Mouse (Mus musculus) stomach, embryonic 14.5 days (tissue): ENCODE results near the gene Mmp19. TPM values are rescaled to one million over a fixed set of nuclear protein-coding genes. Genes with fewer than 3 reads are reported as not detected.
"Not testable (repeated sequence)": the region's sequence is repeated elsewhere in the genome, so short reads cannot be mapped to it uniquely, and the experiment has no call there.

ENCODE experiments used
- ATAC-seq: fragments of 200-750 bp; cut with Nextera tagmentation; 2 replicates; pipeline ENCODE4 v1.8.0; 2017; ENCODE audit warnings: low read depth, moderate TSS enrichment; ENCODE audit not compliant: insufficient number of reproducible peaks, insufficient read depth, low FRiP score
- H3K27ac ChIP-seq: fragments of 300-500 bp; sonication (generic); 2 replicates; pipeline ENCODE4 v1.5.1; 2014; ENCODE audit warnings: mild to moderate bottlenecking, low read length, moderate library complexity, mixed read lengths
- H3K27me3 ChIP-seq: fragments of 300-500 bp; sonication (generic); 2 replicates; pipeline ENCODE4 v1.6.1; 2014; ENCODE audit warnings: low read length, control low read depth, mixed read lengths; ENCODE audit not compliant: control insufficient read depth, insufficient read depth
- H3K36me3 ChIP-seq: fragments of 300-500 bp; sonication (generic); 2 replicates; pipeline ENCODE4 v1.6.1; 2014; ENCODE audit warnings: mild to moderate bottlenecking, control low read depth, low read length, moderate library complexity, mixed read lengths; ENCODE audit not compliant: control insufficient read depth, insufficient read depth
- H3K4me1 ChIP-seq: fragments of 300-500 bp; sonication (generic); 2 replicates; pipeline ENCODE4 v1.6.1; 2014; ENCODE audit warnings: low read length, control low read depth, mixed read lengths; ENCODE audit not compliant: control insufficient read depth, insufficient read depth
- H3K4me2 ChIP-seq: fragments of 300-500 bp; sonication (generic); replicated peaks from 2 replicates; pipeline ENCODE4 v1.6.1; 2014; ENCODE audit warnings: low read depth, low read length, control low read depth
- H3K4me3 ChIP-seq: fragments of 300-500 bp; sonication (generic); 2 replicates; pipeline ENCODE4 v1.5.1; 2014; ENCODE audit warnings: low read depth, low read length, control low read depth
- H3K9ac ChIP-seq: fragments of 300-500 bp; sonication (generic); replicated peaks from 2 replicates; pipeline ENCODE4 v1.6.1; 2014; ENCODE audit warnings: low read depth, mild to moderate bottlenecking, control low read depth, low read length, moderate library complexity, mixed read lengths
- H3K9me3 ChIP-seq: fragments of 300-500 bp; sonication (generic); 2 replicates; pipeline ENCODE4 v1.6.1; 2016; ENCODE audit warnings: low read depth, low read length, control low read depth; ENCODE audit not compliant: control insufficient read depth
- WGBS: fragments of 180-500 bp; shearing (Covaris S2); extraction: QIAGEN DNeasy Blood & Tissue Kit; methylation state at CpG from one replicate; pipeline ENCODE4 v1.1.7; 2014; 5-methylcytosine and 5-hydroxymethylcytosine counted together
- polyA plus RNA-seq: library from polyadenylated mRNA; unstranded; fragments of >200 nt; fragmentation: Nextera tagmentation; extraction: Ambion mirVana; gene quantifications from 2 replicates; pipeline ENCODE4 v1.2.1, GENCODE M21; 2014

The Mmp19 gene
- polyA plus RNA-seq, 1 experiment from 2014 or later: 0.78 TPM

- Histone ChIP-seq H3K27ac (peak overlapping the region; percentile 48; the same call in 1 of the 2 replicates), H3K9ac (peak overlapping the region; percentile 72), H3K9me3 (no peaks in the 10 kb centered on the region), H3K4me3 (peak overlapping the region; percentile 63), H3K4me1 (peaks cover 12% of the 10 kb centered on the region; the same call in 1 of the 2 replicates), H3K27me3 (no peaks in the 10 kb centered on the region), H3K4me2 (peak overlapping the region; percentile 91), H3K36me3 (peaks cover 20% of the 10 kb centered on the region)
- ATAC-seq: no peak
- 3% methylated on average over 13 of the region's 13 CpGs for WGBS
These were observed 31.4 kb downstream of the Mmp19 start for GRCm38 (mm10) chr10:128822135-128822534.

- Histone ChIP-seq H3K4me1 (peaks cover 12% of the 10 kb centered on the region; the same call in 1 of the 2 replicates), H3K4me3 (peak overlapping the region; percentile 63), H3K36me3 (peaks cover 11% of the 10 kb centered on the region; the same call in 1 of the 2 replicates), H3K4me2 (peak overlapping the region; percentile 91)
- not testable (repeated sequence) for H3K27me3 ChIP-seq, ATAC-seq, H3K9me3 ChIP-seq, H3K27ac ChIP-seq, H3K9ac ChIP-seq
- WGBS: 74% methylated on average over 4 of the region's 4 CpGs
These were observed 32.4 kb downstream of the Mmp19 start for GRCm38 (mm10) chr10:128823087-128823486.

- Histone ChIP-seq H3K9ac (no peak overlapping the region), H3K27ac (no peak overlapping the region), H3K27me3 (no peaks in the 10 kb centered on the region), H3K36me3 (peaks cover 7% of the 10 kb centered on the region; the same call in 1 of the 2 replicates), H3K4me2 (no peak overlapping the region), H3K9me3 (no peaks in the 10 kb centered on the region), H3K4me1 (peaks cover 12% of the 10 kb centered on the region; the same call in 1 of the 2 replicates), H3K4me3 (no peak overlapping the region)
- ATAC-seq: no peak
- WGBS: 95% methylated on average over 9 of the region's 9 CpGs
These were observed 33.1 kb downstream of the Mmp19 start for GRCm38 (mm10) chr10:128823821-128824220.

- no peak overlapping the region for H3K27ac ChIP-seq
- no peaks in the 10 kb centered on the region for H3K27me3 ChIP-seq
- no peak overlapping the region for H3K4me2 ChIP-seq
- ATAC-seq: no peak
- no peaks in the 10 kb centered on the region for H3K4me1 ChIP-seq
- no peak overlapping the region for H3K9ac ChIP-seq
- peaks cover 50% of the 10 kb centered on the region for H3K36me3 ChIP-seq
- H3K9me3 ChIP-seq: no peaks in the 10 kb centered on the region
- H3K4me3 ChIP-seq: no peak overlapping the region
These were observed 46.7 kb downstream of the Mmp19 start for GRCm38 (mm10) chr10:128837400-128837799.

GRCm38 (mm10) chr10:128839434-128839833, 48.7 kb downstream of the Mmp19 start:
- no peak overlapping the region for H3K4me3 ChIP-seq
- no peak overlapping the region for H3K9ac ChIP-seq
- no peaks in the 10 kb centered on the region for H3K27me3 ChIP-seq
- H3K27ac ChIP-seq: no peak overlapping the region
- peaks cover 45% of the 10 kb centered on the region for H3K36me3 ChIP-seq
- no peak for ATAC-seq
- H3K9me3 ChIP-seq: no peaks in the 10 kb centered on the region
- H3K4me2 ChIP-seq: no peak overlapping the region
- no peaks in the 10 kb centered on the region for H3K4me1 ChIP-seq

- Histone ChIP-seq H3K27me3 (no peaks in the 10 kb centered on the region), H3K4me2 (no peak overlapping the region), H3K9me3 (no peaks in the 10 kb centered on the region), H3K9ac (no peak overlapping the region), H3K4me3 (no peak overlapping the region), H3K4me1 (no peaks in the 10 kb centered on the region), H3K27ac (no peak overlapping the region), H3K36me3 (peaks cover 42% of the 10 kb centered on the region)
- ATAC-seq: no peak
These were observed 49.9 kb downstream of the Mmp19 start for GRCm38 (mm10) chr10:128840612-128841011.

GRCm38 (mm10) chr10:128843260-128843659, 52.5 kb downstream of the Mmp19 start:
- 77% methylated on average over 5 of the region's 5 CpGs for WGBS
- ATAC-seq: no peak

GRCm38 (mm10) chr10:128845516-128845915, 54.8 kb downstream of the Mmp19 start:
- Histone ChIP-seq H3K9ac (no peak overlapping the region), H3K36me3 (peaks cover 44% of the 10 kb centered on the region), H3K27ac (no peak overlapping the region), H3K4me3 (no peak overlapping the region), H3K27me3 (no peaks in the 10 kb centered on the region), H3K4me2 (no peak overlapping the region), H3K4me1 (no peaks in the 10 kb centered on the region), H3K9me3 (no peaks in the 10 kb centered on the region)
- WGBS: 77% methylated on average over 2 of the region's 2 CpGs
- no peak for ATAC-seq

More at GRCm38 (mm10) chr10:128843260-128843659, 52.5 kb downstream of the Mmp19 start:
- Histone ChIP-seq H3K9ac (no peak overlapping the region), H3K9me3 (no peaks in the 10 kb centered on the region), H3K27me3 (no peaks in the 10 kb centered on the region), H3K36me3 (peaks cover 47% of the 10 kb centered on the region), H3K4me2 (no peak overlapping the region), H3K4me1 (no peaks in the 10 kb centered on the region), H3K4me3 (no peak overlapping the region), H3K27ac (no peak overlapping the region)

- H3K27ac ChIP-seq: no peak overlapping the region
- no peak overlapping the region for H3K4me2 ChIP-seq
- no peak for ATAC-seq
- peaks cover 38% of the 10 kb centered on the region for H3K36me3 ChIP-seq
- H3K27me3 ChIP-seq: no peaks in the 10 kb centered on the region
- no peaks in the 10 kb centered on the region for H3K9me3 ChIP-seq
- no peaks in the 10 kb centered on the region for H3K4me1 ChIP-seq
- no peak overlapping the region for H3K9ac ChIP-seq
- no peak overlapping the region for H3K4me3 ChIP-seq
- WGBS: 96% methylated on average over 4 of the region's 4 CpGs
These were observed 56.0 kb downstream of the Mmp19 start for GRCm38 (mm10) chr10:128846664-128847063.
